In genomic region chr3:38887381-38887991, GRCm38 (mm10) we compare ENCODE assay signal across 8 mouse cellular contexts. TPM values are rescaled to one million over a fixed set of nuclear protein-coding genes. Genes with fewer than 3 reads are reported as not detected.
DNase-seq lines count a peak whose midpoint lies in the region; ATAC-seq and TF ChIP-seq lines count a peak whose summit lies in the region.

No protein-coding gene starts in this region.

- TF ChIP-seq CTCF in hindbrain, postnatal 0 days (IDR thresholded peaks at IDR 0.05; ENCODE audit: low read depth): peak; percentile 69

- peak overlapping the region; percentile 93 for H3K4me2 ChIP-seq in hindbrain, postnatal 0 days (ENCODE audit: low read depth, low read length)
- H3K4me2 ChIP-seq in limb, embryonic 11.5 days (ENCODE audit: low read depth, severe bottlenecking): peak overlapping the region; percentile 95
- peak overlapping the region; percentile 98 for H3K4me2 ChIP-seq in midbrain, embryonic 12.5 days (replicated peaks)
- H3K4me2 ChIP-seq in stomach, embryonic 16.5 days (ENCODE audit: low read depth, low read length): peak overlapping the region; percentile 94

- H3K27ac ChIP-seq in hindbrain, postnatal 0 days: peak overlapping the region; percentile 87
- no peak overlapping the region for H3K27ac ChIP-seq in limb, embryonic 11.5 days (replicated peaks; ENCODE audit: low read depth, low read length)
- H3K27ac ChIP-seq in midbrain, embryonic 12.5 days (replicated peaks): no peak overlapping the region
- H3K27ac ChIP-seq in stomach, embryonic 16.5 days (ENCODE audit: low read length): peak overlapping the region; percentile 18; the same call in 1 of the 2 replicates

- ATAC-seq in erythroblast, adult 5-6 weeks (replicated peaks; ENCODE audit: low FRiP score, poor library complexity, severe bottlenecking): no peak
- peak; percentile 33 for ATAC-seq in hindbrain, postnatal 0 days
- ATAC-seq in limb, embryonic 11.5 days (ENCODE audit: insufficient number of reproducible peaks, low FRiP score, low TSS enrichment, low read depth): no peak
- ATAC-seq in midbrain, embryonic 12.5 days (ENCODE audit: low FRiP score, low read depth): peak; percentile 1; the same call in 1 of the 2 replicates
- no peak for ATAC-seq in stomach, embryonic 16.5 days (ENCODE audit: insufficient read depth, low FRiP score)

- peak overlapping the region; percentile 31 for H3K4me3 ChIP-seq in erythroblast, embryonic 14.5 days (replicated peaks)
- H3K4me3 ChIP-seq in hindbrain, postnatal 0 days (ENCODE audit: low read length): peak overlapping the region; percentile 88
- peak overlapping the region; percentile 86 for H3K4me3 ChIP-seq in limb, embryonic 11.5 days (ENCODE audit: low read depth, low read length)
- H3K4me3 ChIP-seq in midbrain, embryonic 12.5 days: peak overlapping the region; percentile 82
- H3K4me3 ChIP-seq in stomach, embryonic 16.5 days (replicated peaks; ENCODE audit: low read length): peak overlapping the region; percentile 72

- WGBS in hindbrain, postnatal 0 days: under 1% methylated on average over 47 of the region's 47 CpGs
- WGBS in limb, embryonic 11.5 days: 1% methylated on average over 47 of the region's 47 CpGs
- under 1% methylated on average over 47 of the region's 47 CpGs for WGBS in midbrain, embryonic 12.5 days
- under 1% methylated on average over 47 of the region's 47 CpGs for WGBS in stomach, embryonic 16.5 days

- H3K9me3 ChIP-seq in erythroblast, embryonic 14.5 days (ENCODE audit: control insufficient read depth, low read length): no peaks in the 10 kb centered on the region; the same call in 1 of the 2 replicates
- no peaks in the 10 kb centered on the region for H3K9me3 ChIP-seq in hindbrain, postnatal 0 days (ENCODE audit: low read length)
- no peaks in the 10 kb centered on the region for H3K9me3 ChIP-seq in limb, embryonic 11.5 days (ENCODE audit: control insufficient read depth, low read length)
- 0 out of 2 replicates have a peak, but pooled peaks cover 8% of the 10 kb centered on the region for H3K9me3 ChIP-seq in midbrain, embryonic 12.5 days
- H3K9me3 ChIP-seq in stomach, embryonic 16.5 days (replicated peaks; ENCODE audit: control insufficient read depth, low read length): no peaks in the 10 kb centered on the region

- peaks cover 59% of the 10 kb centered on the region for H3K27me3 ChIP-seq in erythroblast, embryonic 14.5 days (ENCODE audit: control insufficient read depth)
- H3K27me3 ChIP-seq in hindbrain, postnatal 0 days (ENCODE audit: insufficient read depth, low read length): no peaks in the 10 kb centered on the region
- H3K27me3 ChIP-seq in limb, embryonic 11.5 days (ENCODE audit: control insufficient read depth, insufficient read depth, low read length): no peaks in the 10 kb centered on the region
- H3K27me3 ChIP-seq in midbrain, embryonic 12.5 days: no peaks in the 10 kb centered on the region
- H3K27me3 ChIP-seq in stomach, embryonic 16.5 days (ENCODE audit: control insufficient read depth, insufficient read depth, low read length): peaks cover 6% of the 10 kb centered on the region

- DNase-seq in cerebellum, postnatal 36 days: peak; percentile 37 to 47
- DNase-seq in gastrocnemius, postnatal 10 days: peak; percentile 36
- peak; percentile 81 for DNase-seq in hindbrain, postnatal 0 days (ENCODE audit: low spot score)
- peak; percentile 76 for DNase-seq in limb, embryonic 11.5 days (ENCODE audit: low spot score)

- peak overlapping the region; percentile 70 for H3K9ac ChIP-seq in hindbrain, postnatal 0 days (replicated peaks; ENCODE audit: low read length)
- peak overlapping the region; percentile 90 for H3K9ac ChIP-seq in limb, embryonic 11.5 days (ENCODE audit: low read length)
- H3K9ac ChIP-seq in midbrain, embryonic 12.5 days (replicated peaks): peak overlapping the region; percentile 82
- peak overlapping the region; percentile 87 for H3K9ac ChIP-seq in stomach, embryonic 16.5 days (ENCODE audit: low read length)

- H3K36me3 ChIP-seq in erythroblast, embryonic 14.5 days (ENCODE audit: control insufficient read depth): no peaks in the 10 kb centered on the region
- H3K36me3 ChIP-seq in hindbrain, postnatal 0 days (ENCODE audit: insufficient read depth, low read length): no peaks in the 10 kb centered on the region; the same call in 1 of the 2 replicates
- peaks cover 14% of the 10 kb centered on the region; the same call in 1 of the 2 replicates for H3K36me3 ChIP-seq in limb, embryonic 11.5 days (ENCODE audit: control insufficient read depth, insufficient read depth, low read length)
- H3K36me3 ChIP-seq in midbrain, embryonic 12.5 days: peaks cover 34% of the 10 kb centered on the region
- H3K36me3 ChIP-seq in stomach, embryonic 16.5 days (ENCODE audit: control insufficient read depth, insufficient read depth, low read length): peaks cover 15% of the 10 kb centered on the region

- peaks cover 11% of the 10 kb centered on the region for H3K4me1 ChIP-seq in erythroblast, embryonic 14.5 days (ENCODE audit: control insufficient read depth)
- 0 out of 2 replicates have a peak, but pooled peaks cover 6% of the 10 kb centered on the region for H3K4me1 ChIP-seq in hindbrain, postnatal 0 days (ENCODE audit: insufficient read depth, low read length)
- peaks cover 9% of the 10 kb centered on the region; the same call in 1 of the 2 replicates for H3K4me1 ChIP-seq in limb, embryonic 11.5 days (ENCODE audit: control insufficient read depth, insufficient read depth, low read length)
- peaks cover 55% of the 10 kb centered on the region for H3K4me1 ChIP-seq in midbrain, embryonic 12.5 days
- H3K4me1 ChIP-seq in stomach, embryonic 16.5 days (ENCODE audit: control insufficient read depth, insufficient read depth, low read length): peaks cover 13% of the 10 kb centered on the region; the same call in 1 of the 2 replicates

RNA-seq across cellular contexts. Expression of gene Fat4, which starts 0.7 kb away (rescaled TPM):
- polyA plus RNA-seq in erythroblast, embryonic 14.5 days (2012): under 0.01 TPM in 1 of 2 replicates, not detected in the other
- total RNA-seq in erythroblast, adult 5-6 weeks (2015; ENCODE audit: low replicate concordance): not detected in 2 replicates
- total RNA-seq in erythroblast, adult 5-6 weeks (2017; ENCODE audit: low replicate concordance): not detected in 2 replicates
- 10 to 100 TPM; 17.2 to 23.6 TPM for total RNA-seq in gastrocnemius, postnatal 10 days (2021)
- total RNA-seq in hindbrain, postnatal 0 days (2014; rRNA removed): 66.0 and 75.0 TPM in 2 replicates
- 4.1 and 4.2 TPM in 2 replicates for polyA plus RNA-seq in hindbrain, postnatal 0 days (2015; fragmentation: Nextera tagmentation; extraction: Ambion mirVana)
- polyA plus RNA-seq in limb, embryonic 11.5 days (2014; fragmentation: Nextera tagmentation; extraction: Ambion mirVana): 10.7 and 12.5 TPM in 2 replicates
- 11.2 and 14.7 TPM in 2 replicates for polyA plus RNA-seq in midbrain, embryonic 12.5 days (2016; fragmentation: Nextera tagmentation; extraction: Ambion mirVana)
- 6.9 and 7.7 TPM in 2 replicates for polyA plus RNA-seq in stomach, embryonic 16.5 days (2015; fragmentation: Nextera tagmentation; extraction: Ambion mirVana)

Comparison
In these comparisons a context has a peak if more than half of its experiments do, and no peak if none do; other contexts are left out.
1. H3K4me3 ChIP-seq: peak in every context shown above with its lines; median percentile 88 in hindbrain, postnatal 0 days; 86 in limb, embryonic 11.5 days; 82 in midbrain, embryonic 12.5 days; 72 in stomach, embryonic 16.5 days; 31 in erythroblast, embryonic 14.5 days.
2. ATAC-seq: peak in hindbrain, postnatal 0 days (single experiment) and midbrain, embryonic 12.5 days (single experiment); none in erythroblast, adult 5-6 weeks (single experiment), limb, embryonic 11.5 days (single experiment) and stomach, embryonic 16.5 days (single experiment).
3. H3K27ac ChIP-seq: peak in hindbrain, postnatal 0 days (single experiment) and stomach, embryonic 16.5 days (single experiment); none in limb, embryonic 11.5 days (single experiment) and midbrain, embryonic 12.5 days (single experiment).
4. Peak in every context shown above with its lines, with median percentiles within 50 percentile points of each other: DNase-seq, H3K4me2 ChIP-seq and H3K9ac ChIP-seq.